In the genomic region with DNA sequence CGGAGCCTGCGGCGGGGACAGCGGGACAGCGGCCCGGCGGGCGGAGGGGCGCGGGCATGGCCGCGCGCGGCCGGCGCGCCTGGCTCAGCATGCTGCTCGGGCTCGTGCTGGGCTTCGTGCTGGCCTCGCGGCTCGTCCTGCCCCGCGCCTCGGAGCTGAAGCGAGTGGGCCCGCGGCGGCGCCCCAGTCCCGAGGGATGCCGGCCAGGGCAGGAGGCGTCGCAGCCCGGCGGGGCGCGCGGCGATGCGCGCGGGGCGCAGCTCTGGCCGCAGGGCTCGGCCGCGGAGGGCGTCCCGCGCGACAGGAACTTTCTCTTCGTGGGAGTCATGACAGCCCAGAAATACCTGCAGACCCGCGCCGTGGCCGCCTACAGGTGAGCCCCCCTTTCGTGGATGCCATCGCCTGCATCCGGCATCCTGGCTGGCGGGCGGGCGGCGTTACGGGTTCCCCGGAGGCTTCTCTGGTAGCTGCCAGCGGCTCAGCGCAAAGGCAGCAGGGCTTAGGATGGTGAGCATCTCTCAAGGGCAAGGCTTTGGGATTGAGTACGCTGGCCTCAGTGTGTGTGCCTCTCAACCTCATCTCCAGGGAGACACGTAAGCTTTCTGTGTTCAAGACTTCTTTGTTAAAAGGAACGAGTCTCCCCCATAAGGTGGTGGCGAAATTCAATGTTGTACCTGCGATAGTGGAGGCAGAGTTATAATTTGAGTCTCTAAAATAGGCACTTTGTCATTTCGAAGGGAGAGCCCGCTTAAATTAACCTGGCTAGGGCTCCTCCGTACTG, we compare ENCODE assay signal across 8 mouse cellular contexts. TPM values are rescaled to one million over a fixed set of nuclear protein-coding genes. Genes with fewer than 3 reads are reported as not detected.
DNase-seq lines count a peak whose midpoint lies in the region; ATAC-seq and TF ChIP-seq lines count a peak whose summit lies in the region.

No protein-coding gene starts in this region.

- H3K9ac ChIP-seq in hindbrain, embryonic 14.5 days = peak overlapping the region; percentile 95
- peak overlapping the region; percentile 88 for H3K9ac ChIP-seq in liver, embryonic 16.5 days (ENCODE audit: low read depth, low read length)

- no peak for TF ChIP-seq CTCF in left cerebral cortex, adult 2 months (IDR thresholded peaks at IDR 0.05)

- WGBS in hindbrain, embryonic 14.5 days = under 1% methylated on average over 71 of the region's 77 CpGs
- under 1% methylated on average over 75 of the region's 77 CpGs for WGBS in liver, embryonic 16.5 days (ENCODE audit: insufficient replicate concordance)

- H3K4me1 ChIP-seq in hindbrain, embryonic 14.5 days (replicated peaks; ENCODE audit: control insufficient read depth, insufficient read depth, low read length) = peaks cover 17% of the 10 kb centered on the region
- H3K4me1 ChIP-seq in liver, embryonic 16.5 days (ENCODE audit: control insufficient read depth, low read depth, low read length) = peaks cover 46% of the 10 kb centered on the region

- intact Hi-C loops in left cerebral cortex, adult 2 months (cut with DNase I) = loop anchor here (2.0 to 5.0 kb wide), 2 partner anchors 62 to 139 kb away; no protein-coding TSS in a partner anchor

- peak overlapping the region; percentile 99 for H3K4me2 ChIP-seq in hindbrain, embryonic 14.5 days (replicated peaks)
- H3K4me2 ChIP-seq in liver, embryonic 16.5 days (ENCODE audit: low read depth, low read length) = peak overlapping the region; percentile 97

- no peaks in the 10 kb centered on the region for H3K27me3 ChIP-seq in hindbrain, embryonic 14.5 days (ENCODE audit: control insufficient read depth, insufficient read depth, low read length)
- peaks cover 4% of the 10 kb centered on the region for H3K27me3 ChIP-seq in liver, embryonic 16.5 days (ENCODE audit: control insufficient read depth, insufficient read depth, low read depth, low read length)

- DNase-seq in left cerebral cortex, adult 2 months (ENCODE audit: extremely low spot score in 1 of 2, low spot score in 2 of 2) = peak; percentile 39 to 49
- no peak for DNase-seq in left cerebral cortex, adult 11 months (ENCODE audit: low spot score)
- peak; percentile 48 for DNase-seq in adrenal gland, postnatal 25 days
- DNase-seq in hindbrain, embryonic 14.5 days (ENCODE audit: low spot score) = peak; percentile 57
- peak; percentile 15 for DNase-seq in ovary, postnatal 14 days (ENCODE audit: low spot score)
- DNase-seq in thymus, postnatal 25 days = peak; percentile 65

- peak overlapping the region; percentile 68 for H3K4me3 ChIP-seq in left cerebral cortex, adult 2 months
- H3K4me3 ChIP-seq in hindbrain, embryonic 14.5 days (replicated peaks; ENCODE audit: low read length) = peak overlapping the region; percentile 95
- peak overlapping the region; percentile 87 for H3K4me3 ChIP-seq in liver, embryonic 16.5 days (ENCODE audit: low read depth, low read length)

- peak overlapping the region; percentile 79 for H3K27ac ChIP-seq in left cerebral cortex, adult 2 months
- peak overlapping the region; percentile 94 for H3K27ac ChIP-seq in hindbrain, embryonic 14.5 days
- H3K27ac ChIP-seq in liver, embryonic 16.5 days (ENCODE audit: low read length) = peak overlapping the region; percentile 75

- no peaks in the 10 kb centered on the region for H3K36me3 ChIP-seq in hindbrain, embryonic 14.5 days (replicated peaks; ENCODE audit: control insufficient read depth, insufficient read depth)
- no peaks in the 10 kb centered on the region; the same call in 1 of the 2 replicates for H3K36me3 ChIP-seq in liver, embryonic 16.5 days (ENCODE audit: control insufficient read depth, insufficient read depth)

- H3K9me3 ChIP-seq in hindbrain, embryonic 14.5 days (ENCODE audit: control insufficient read depth, low read length) = no peaks in the 10 kb centered on the region
- no peaks in the 10 kb centered on the region for H3K9me3 ChIP-seq in liver, embryonic 16.5 days (replicated peaks; ENCODE audit: control insufficient read depth, low read length)

- peak; percentile 42; the same call in 1 of the 2 replicates for ATAC-seq in erythroblast, adult 5-6 weeks (replicated peaks; ENCODE audit: low FRiP score, poor library complexity, severe bottlenecking)
- ATAC-seq in hindbrain, embryonic 14.5 days (ENCODE audit: low FRiP score) = peak; percentile 66
- peak; percentile 33 for ATAC-seq in liver, embryonic 16.5 days (ENCODE audit: low read depth)

RNA-seq across cellular contexts. Expression of gene Chsy1, which starts 0.7 kb away (rescaled TPM):
- 10 to 100 TPM; 15.6 to 17.3 TPM for total RNA-seq in left cerebral cortex, adult 2 months (2021)
- total RNA-seq in adrenal gland, postnatal 25 days (2021) = 12.6 and 15.2 TPM in 2 replicates
- 6.7 and 8.5 TPM in 2 replicates for total RNA-seq in erythroblast, adult 5-6 weeks (2015; ENCODE audit: low replicate concordance)
- total RNA-seq in erythroblast, adult 5-6 weeks (2017; ENCODE audit: low replicate concordance) = 7.8 and 11.7 TPM in 2 replicates
- 15.7 and 17.2 TPM in 2 replicates for polyA plus RNA-seq in hindbrain, embryonic 14.5 days (2014; fragmentation: Nextera tagmentation; extraction: Ambion mirVana)
- 4.9 and 5.4 TPM in 2 replicates for polyA plus RNA-seq in liver, embryonic 16.5 days (2015; fragmentation: Nextera tagmentation; extraction: Ambion mirVana)

RNA-seq across cellular contexts. Expression of gene Selenos, which starts 30.6 kb away (rescaled TPM):
- total RNA-seq in left cerebral cortex, adult 2 months (2021) = 10 to 100 TPM; 46.5 to 47.5 TPM
- total RNA-seq in adrenal gland, postnatal 25 days (2021) = 79.3 and 93.6 TPM in 2 replicates
- total RNA-seq in erythroblast, adult 5-6 weeks (2015; ENCODE audit: low replicate concordance) = 27.7 and 28.0 TPM in 2 replicates
- 14.8 and 15.1 TPM in 2 replicates for total RNA-seq in erythroblast, adult 5-6 weeks (2017; ENCODE audit: low replicate concordance)
- 80.3 and 88.0 TPM in 2 replicates for polyA plus RNA-seq in hindbrain, embryonic 14.5 days (2014; fragmentation: Nextera tagmentation; extraction: Ambion mirVana)
- 68.0 and 70.3 TPM in 2 replicates for polyA plus RNA-seq in liver, embryonic 16.5 days (2015; fragmentation: Nextera tagmentation; extraction: Ambion mirVana)

RNA-seq across cellular contexts. Expression of gene Snrpa1, which starts 51.2 kb away (rescaled TPM):
- total RNA-seq in left cerebral cortex, adult 2 months (2021) = 10 to 100 TPM; 36.8 to 37.0 TPM
- 40.3 and 41.1 TPM in 2 replicates for total RNA-seq in adrenal gland, postnatal 25 days (2021)
- total RNA-seq in erythroblast, adult 5-6 weeks (2015; ENCODE audit: low replicate concordance) = 22.6 and 33.0 TPM in 2 replicates
- total RNA-seq in erythroblast, adult 5-6 weeks (2017; ENCODE audit: low replicate concordance) = 14.6 and 24.2 TPM in 2 replicates
- 119 and 124 TPM in 2 replicates for polyA plus RNA-seq in hindbrain, embryonic 14.5 days (2014; fragmentation: Nextera tagmentation; extraction: Ambion mirVana)
- polyA plus RNA-seq in liver, embryonic 16.5 days (2015; fragmentation: Nextera tagmentation; extraction: Ambion mirVana) = 65.7 and 75.6 TPM in 2 replicates
